Mouse (Mus musculus): Measurements from ENCODE around the gene Snx30.

The Snx30 gene

GRCm38 (mm10) chr4:59805181-59805967 lies at the start of gene Snx30:
Gene Snx30 (plus strand): TSS chr4:59805840.
- in situ Hi-C loops (cut with MboI; ENCODE audit: unreplicated experiment in 2 of 2), result no loop called here

- in situ Hi-C loops (cut with MboI; ENCODE audit: unreplicated experiment in 2 of 2), result loop anchor here in 1 of 2 experiments (25.0 kb wide), 1 partner anchor 669 kb away; no protein-coding TSS in a partner anchor
These were observed 49.1 kb upstream of the Snx30 start for GRCm38 (mm10) chr4:59756332-59757082.

GRCm38 (mm10) chr4:59757452-59758435 lies 47.9 kb upstream of the Snx30 start:
- in situ Hi-C loops (cut with MboI; ENCODE audit: unreplicated experiment in 2 of 2), result loop anchor here in 1 of 2 experiments (25.0 kb wide), 1 partner anchor 670 kb away; no protein-coding TSS in a partner anchor

- in situ Hi-C loops (cut with MboI; ENCODE audit: unreplicated experiment in 2 of 2), result loop anchor here in 1 of 2 experiments (25.0 kb wide), 1 partner anchor 673 kb away; no protein-coding TSS in a partner anchor
These were observed 45.6 kb upstream of the Snx30 start for GRCm38 (mm10) chr4:59760016-59760415.

GRCm38 (mm10) chr4:59760636-59761364 lies 44.8 kb upstream of the Snx30 start:
- in situ Hi-C loops (cut with MboI; ENCODE audit: unreplicated experiment in 2 of 2), result loop anchor here in 1 of 2 experiments (25.0 kb wide), 1 partner anchor 673 kb away; no protein-coding TSS in a partner anchor

- in situ Hi-C loops (cut with MboI; ENCODE audit: unreplicated experiment in 2 of 2), result loop anchor here in 1 of 2 experiments (25.0 kb wide), 1 partner anchor 674 kb away; no protein-coding TSS in a partner anchor
These were observed 44.3 kb upstream of the Snx30 start for GRCm38 (mm10) chr4:59761365-59761729.

- in situ Hi-C loops (cut with MboI; ENCODE audit: unreplicated experiment in 2 of 2), result loop anchor here in 1 of 2 experiments (25.0 kb wide), 1 partner anchor 678 kb away; no protein-coding TSS in a partner anchor
These were observed 40.7 kb upstream of the Snx30 start for GRCm38 (mm10) chr4:59764950-59765349.

GRCm38 (mm10) chr4:59765385-59766005 lies 40.1 kb upstream of the Snx30 start:
- in situ Hi-C loops (cut with MboI; ENCODE audit: unreplicated experiment in 2 of 2), result loop anchor here in 1 of 2 experiments (25.0 kb wide), 1 partner anchor 678 kb away; no protein-coding TSS in a partner anchor

GRCm38 (mm10) chr4:59767717-59768116 lies 37.9 kb upstream of the Snx30 start:
- in situ Hi-C loops (cut with MboI; ENCODE audit: unreplicated experiment in 2 of 2), result loop anchor here in 1 of 2 experiments (25.0 kb wide), 1 partner anchor 680 kb away; no protein-coding TSS in a partner anchor

- in situ Hi-C loops (cut with MboI; ENCODE audit: unreplicated experiment in 2 of 2), result loop anchor here (10.0 to 25.0 kb wide), 2 partner anchors 678 to 685 kb away; no protein-coding TSS in a partner anchor
These were observed 33.3 kb upstream of the Snx30 start for GRCm38 (mm10) chr4:59772171-59772879.

GRCm38 (mm10) chr4:59777828-59778227 lies 27.8 kb upstream of the Snx30 start:
- in situ Hi-C loops (cut with MboI; ENCODE audit: unreplicated experiment in 2 of 2), result loop anchor here in 1 of 2 experiments (5.0 to 10.0 kb wide), 2 partner anchors 166 to 683 kb away; no protein-coding TSS in a partner anchor

GRCm38 (mm10) chr4:59780568-59780967 lies 25.1 kb upstream of the Snx30 start:
- in situ Hi-C loops (cut with MboI; ENCODE audit: unreplicated experiment in 2 of 2), result loop anchor here in 1 of 2 experiments (5.0 kb wide), 1 partner anchor 168 kb away; no protein-coding TSS in a partner anchor

GRCm38 (mm10) chr4:59782853-59783684 lies 22.6 kb upstream of the Snx30 start:
- in situ Hi-C loops (cut with MboI; ENCODE audit: unreplicated experiment in 2 of 2), result loop anchor here in 1 of 2 experiments (5.0 kb wide), 1 partner anchor 171 kb away; no protein-coding TSS in a partner anchor

- in situ Hi-C loops (cut with MboI; ENCODE audit: unreplicated experiment in 2 of 2), result loop anchor here in 1 of 2 experiments (5.0 kb wide), 1 partner anchor 171 kb away; no protein-coding TSS in a partner anchor
These were observed 21.9 kb upstream of the Snx30 start for GRCm38 (mm10) chr4:59783685-59784279.

- in situ Hi-C loops (cut with MboI; ENCODE audit: unreplicated experiment in 2 of 2), result loop anchor here in 1 of 2 experiments (5.0 kb wide), 1 partner anchor 142 kb away; no protein-coding TSS in a partner anchor
These were observed 20.2 kb upstream of the Snx30 start for GRCm38 (mm10) chr4:59785412-59785811.

- in situ Hi-C loops (cut with MboI; ENCODE audit: unreplicated experiment in 2 of 2), result loop anchor here in 1 of 2 experiments (5.0 kb wide), 1 partner anchor 141 kb away; no protein-coding TSS in a partner anchor
These were observed 19.0 kb upstream of the Snx30 start for GRCm38 (mm10) chr4:59786661-59787060.
